8 mouse cellular contexts compared by ENCODE assay signal in genomic region chr7:43282859-43283595, GRCm38 (mm10). TPM values are rescaled to one million over a fixed set of nuclear protein-coding genes. Genes with fewer than 3 reads are reported as not detected.
DNase-seq lines count a peak whose midpoint lies in the region; ATAC-seq and TF ChIP-seq lines count a peak whose summit lies in the region.

No protein-coding gene starts in this region.

- POLR2A ChIA-PET in Patski (lab: Charles Lee), result interaction anchor here (0.6 kb wide), 1 partner anchor 11 kb away, joined by 6 read pairs; no protein-coding TSS in a partner anchor

- peak overlapping the region; percentile 71 for H3K9ac ChIP-seq in hindbrain, embryonic 13.5 days

- in situ Hi-C loops in Patski (cut with MboI; ENCODE audit: low pct_unique_long_range_greater_than_20kb), result loop anchor here (5.0 kb wide), 1 partner anchor 184 kb away; no protein-coding TSS in a partner anchor

- peak; percentile 86 for ATAC-seq in Patski
- peak; percentile 87 for ATAC-seq in hindbrain, embryonic 13.5 days (ENCODE audit: low FRiP score)

- peak overlapping the region; percentile 53 for H3K4me2 ChIP-seq in hindbrain, embryonic 13.5 days

- CTCF ChIA-PET in Patski (lab: Charles Lee), result interaction anchor here (2.9 kb wide), 1 partner anchor 11 kb away, joined by 8 read pairs; no protein-coding TSS in a partner anchor

- no peaks in the 10 kb centered on the region for H3K36me3 ChIP-seq in hindbrain, embryonic 13.5 days

- no peaks in the 10 kb centered on the region for H3K9me3 ChIP-seq in hindbrain, embryonic 13.5 days

- H3K27ac ChIP-seq in hindbrain, embryonic 13.5 days, result peak overlapping the region; percentile 72; the same call in 1 of the 2 replicates

- no peaks in the 10 kb centered on the region for H3K4me1 ChIP-seq in hindbrain, embryonic 13.5 days (replicated peaks)

- DNase-seq in Patski (ENCODE audit: low read depth, low spot score), result peak; percentile 15
- peak; percentile 87 to 93 for DNase-seq in cerebellum, postnatal 10 days
- DNase-seq in frontal cortex, postnatal 14 days (ENCODE audit: low spot score in 2 of 2), result peak; percentile 67 to 88
- peak; percentile 85 to 86 for DNase-seq in layer of hippocampus, postnatal 14 days (ENCODE audit: low spot score in 2 of 2)
- DNase-seq in lung, postnatal 10 days, result peak; percentile 78
- peak; percentile 84 for DNase-seq in retina, embryonic 14.5 days (ENCODE audit: low spot score)
- DNase-seq in thymus, postnatal 36 days, result peak; percentile 44 to 64

- WGBS in hindbrain, embryonic 13.5 days, result 10% methylated on average over 18 of the region's 18 CpGs

- peak; percentile 92 for TF ChIP-seq CTCF in Patski (IDR thresholded peaks at IDR 0.05)

- H3K4me3 ChIP-seq in hindbrain, embryonic 13.5 days, result peak overlapping the region; percentile 42

- no peaks in the 10 kb centered on the region for H3K27me3 ChIP-seq in Patski
- no peaks in the 10 kb centered on the region for H3K27me3 ChIP-seq in hindbrain, embryonic 13.5 days

RNA-seq across cellular contexts. Expression of gene Zfp715, which starts 30.1 kb away (rescaled TPM):
- 14.0 TPM for polyA plus RNA-seq in Patski (2021)
- polyA plus RNA-seq in hindbrain, embryonic 13.5 days (2015; fragmentation: Nextera tagmentation; extraction: Ambion mirVana), result 17.9 and 18.3 TPM in 2 replicates
- total RNA-seq in layer of hippocampus, postnatal 14 days (2021), result 10 to 100 TPM; 20.0 to 22.0 TPM

Comparison
In these comparisons a context has a peak if more than half of its experiments do, and no peak if none do; other contexts are left out.
1. Peak in every context shown above with its lines: DNase-seq, ATAC-seq, H3K4me3 ChIP-seq and H3K27ac ChIP-seq.
2. DNase-seq: peak in every context shown above with its lines; median percentile 90 in cerebellum, postnatal 10 days; 86 in layer of hippocampus, postnatal 14 days; 84 in retina, embryonic 14.5 days; 78 in lung, postnatal 10 days; 78 in frontal cortex, postnatal 14 days; 54 in thymus, postnatal 36 days; 15 in Patski.